Mouse (Mus musculus) ES-Bruce4 (cell line): ENCODE results near the gene Egfr. TPM values are rescaled to one million over a fixed set of nuclear protein-coding genes. Genes with fewer than 3 reads are reported as not detected.

Experiments
- H3K27ac ChIP-seq: 2 replicates; pipeline ENCODE4 v1.5.1; 2012; ENCODE audit warnings: low read length, inconsistent platforms; ENCODE audit not compliant: insufficient read depth
- H3K27me3 ChIP-seq: 2 replicates; pipeline ENCODE4 v1.6.1; 2012; ENCODE audit warnings: mild to moderate bottlenecking, low read length, inconsistent platforms; ENCODE audit not compliant: control insufficient read depth, poor library complexity, insufficient read depth, severe bottlenecking
- H3K36me3 ChIP-seq: 2 replicates; pipeline ENCODE4 v1.6.1; 2012; ENCODE audit warnings: inconsistent platforms, mild to moderate bottlenecking, low read length, moderate library complexity; ENCODE audit not compliant: control insufficient read depth, poor library complexity, insufficient read depth, severe bottlenecking
- H3K4me1 ChIP-seq: one replicate; pipeline ENCODE4 v1.8.1; 2011; ENCODE audit warnings: low read length; ENCODE audit not compliant: control insufficient read depth, insufficient read depth
- H3K4me3 ChIP-seq: 2 replicates; pipeline ENCODE4 v1.5.1; 2011; ENCODE audit warnings: low read depth, mild to moderate bottlenecking, low read length
- H3K9ac ChIP-seq: 2 replicates; pipeline ENCODE4 v1.6.1; 2012; ENCODE audit warnings: low read depth, mild to moderate bottlenecking, inconsistent platforms; ENCODE audit not compliant: poor library complexity, severe bottlenecking
- H3K9me3 ChIP-seq: replicated peaks from 2 replicates; pipeline ENCODE4 v1.6.1; 2012; ENCODE audit warnings: mild to moderate bottlenecking, low read length, inconsistent platforms; ENCODE audit not compliant: control insufficient read depth, poor library complexity, insufficient read depth, severe bottlenecking
- CTCF ChIP-seq: IDR thresholded peaks from one replicate; pipeline ENCODE4 v1.8.1; 2011; ENCODE audit warnings: low read depth, low read length
- EP300 ChIP-seq: IDR thresholded peaks from 2 replicates; pipeline ENCODE4 v1.6.1; 2011; ENCODE audit warnings: low read depth, low read length; ENCODE audit not compliant: insufficient read depth
- POLR2A ChIP-seq: IDR thresholded peaks from one replicate; pipeline ENCODE4 v1.8.1; 2011; ENCODE audit warnings: low read length; ENCODE audit not compliant: insufficient read depth
- polyA plus RNA-seq: library from polyadenylated mRNA; stranded (reverse); fragments of >200 nt; gene quantifications from 2 replicates; pipeline ENCODE4 v1.2.4, GENCODE M21; 2011; ENCODE audit warnings: low read depth; ENCODE audit not compliant: missing spikeins, insufficient read depth, insufficient read length

Egfr gene
- polyA plus RNA-seq, 1 experiment = 13.1 TPM

GRCm38 (mm10) chr11:16802668-16803067 lies 50.7 kb downstream of the Egfr start:
- no peaks in the 10 kb centered on the region for H3K36me3 ChIP-seq

GRCm38 (mm10) chr11:16804016-16804415 lies 52.0 kb downstream of the Egfr start:
- Histone ChIP-seq H3K27me3 (no peaks in the 10 kb centered on the region), H3K4me3 (no peak overlapping the region), H3K9ac (no peak overlapping the region), H3K9me3 (no peaks in the 10 kb centered on the region), H3K36me3 (no peaks in the 10 kb centered on the region), H3K4me1 (no peaks in the 10 kb centered on the region), H3K27ac (no peak overlapping the region; the same call in 1 of the 2 replicates)
- TF ChIP-seq POLR2A (no peak), EP300 (no peak), CTCF (no peak)

More at GRCm38 (mm10) chr11:16802668-16803067, 50.7 kb downstream of the Egfr start:
- H3K27ac ChIP-seq = no peak overlapping the region
- H3K9ac ChIP-seq = no peak overlapping the region
- H3K4me1 ChIP-seq = no peaks in the 10 kb centered on the region
- no peaks in the 10 kb centered on the region for H3K27me3 ChIP-seq
- H3K4me3 ChIP-seq = no peak overlapping the region
- H3K9me3 ChIP-seq = no peaks in the 10 kb centered on the region
- no peak for TF ChIP-seq CTCF
- TF ChIP-seq POLR2A = no peak
- no peak for TF ChIP-seq EP300

- no peaks in the 10 kb centered on the region for H3K4me1 ChIP-seq
- no peak overlapping the region for H3K9ac ChIP-seq
- no peak overlapping the region for H3K27ac ChIP-seq
- no peaks in the 10 kb centered on the region for H3K36me3 ChIP-seq
- H3K4me3 ChIP-seq = no peak overlapping the region
- TF ChIP-seq POLR2A (no peak), EP300 (no peak), CTCF (no peak)
- H3K9me3 ChIP-seq = no peaks in the 10 kb centered on the region
- no peaks in the 10 kb centered on the region for H3K27me3 ChIP-seq
These were observed 53.9 kb downstream of the Egfr start for GRCm38 (mm10) chr11:16805886-16806285.

GRCm38 (mm10) chr11:16809161-16809967 lies 57.4 kb downstream of the Egfr start:
- 0 out of 2 replicates have a peak, but pooled peaks cover 2% of the 10 kb centered on the region for H3K9me3 ChIP-seq
- no peak overlapping the region for H3K4me3 ChIP-seq
- no peaks in the 10 kb centered on the region for H3K27me3 ChIP-seq
- H3K27ac ChIP-seq = no peak overlapping the region
- no peak overlapping the region for H3K9ac ChIP-seq
- no peaks in the 10 kb centered on the region for H3K4me1 ChIP-seq
- no peaks in the 10 kb centered on the region for H3K36me3 ChIP-seq
- TF ChIP-seq CTCF = no peak

- no peak overlapping the region for H3K4me3 ChIP-seq
- no peaks in the 10 kb centered on the region for H3K27me3 ChIP-seq
- H3K9me3 ChIP-seq = 0 out of 2 replicates have a peak, but pooled peaks cover 3% of the 10 kb centered on the region
- H3K27ac ChIP-seq = no peak overlapping the region
- TF ChIP-seq CTCF = no peak
- TF ChIP-seq EP300 = no peak
- no peak for TF ChIP-seq POLR2A
- H3K9ac ChIP-seq = no peak overlapping the region
- H3K36me3 ChIP-seq = no peaks in the 10 kb centered on the region
- H3K4me1 ChIP-seq = no peaks in the 10 kb centered on the region
These were observed 58.1 kb downstream of the Egfr start for GRCm38 (mm10) chr11:16810086-16810485.

- TF ChIP-seq POLR2A (no peak), EP300 (no peak), CTCF (no peak)
These were observed 61.3 kb downstream of the Egfr start for GRCm38 (mm10) chr11:16813298-16813697.

More at GRCm38 (mm10) chr11:16813298-16813697, 61.3 kb downstream of the Egfr start:
- no peak overlapping the region for H3K27ac ChIP-seq
- H3K4me1 ChIP-seq = no peaks in the 10 kb centered on the region
- 0 out of 2 replicates have a peak, but pooled peaks cover 3% of the 10 kb centered on the region for H3K9me3 ChIP-seq
- no peak overlapping the region for H3K9ac ChIP-seq
- H3K36me3 ChIP-seq = no peaks in the 10 kb centered on the region
- H3K4me3 ChIP-seq = no peak overlapping the region
- no peaks in the 10 kb centered on the region for H3K27me3 ChIP-seq
